9 mouse cellular contexts compared by ENCODE assay signal in genomic region chr12:89302011-89302410, GRCm38 (mm10).
A peak's percentile ranks its signal among the peaks of the same experiment; 100 is the strongest.
DNase-seq lines count a peak whose midpoint lies in the region; ATAC-seq and TF ChIP-seq lines count a peak whose summit lies in the region.
"Had no signal": no experiment of that assay in that cellular context is flagged by ENCODE, and none has a peak within 500 bp of the region (broad histone marks: within the 10 kb centered on the region; RNA-seq: fewer than 3 reads in every experiment).

No protein-coding gene starts in this region.

- no peaks in the 10 kb centered on the region for H3K9me3 ChIP-seq in kidney, embryonic 16.5 days (ENCODE audit: low read length)
- no peaks in the 10 kb centered on the region for H3K9me3 ChIP-seq in forebrain, embryonic 15.5 days
- H3K9me3 ChIP-seq in hindbrain, postnatal 0 days (ENCODE audit: low read length), result no peaks in the 10 kb centered on the region
- H3K9me3 ChIP-seq in midbrain, embryonic 16.5 days (replicated peaks; ENCODE audit: control insufficient read depth, low read length, poor library complexity, severe bottlenecking), result no peaks in the 10 kb centered on the region
- H3K9me3 ChIP-seq: neural tube, embryonic 12.5 days had no signal

- H3K36me3 ChIP-seq in kidney, embryonic 16.5 days (ENCODE audit: insufficient read depth, low read length), result no peaks in the 10 kb centered on the region
- H3K36me3 ChIP-seq in forebrain, embryonic 15.5 days, result no peaks in the 10 kb centered on the region
- H3K36me3 ChIP-seq in hindbrain, postnatal 0 days (ENCODE audit: insufficient read depth, low read length), result no peaks in the 10 kb centered on the region
- no peaks in the 10 kb centered on the region for H3K36me3 ChIP-seq in midbrain, embryonic 16.5 days (ENCODE audit: control insufficient read depth, insufficient read depth, low read length)
- H3K36me3 ChIP-seq: neural tube, embryonic 12.5 days had no signal

- H3K9ac ChIP-seq in kidney, embryonic 16.5 days (replicated peaks; ENCODE audit: low read length), result no peak overlapping the region
- H3K9ac ChIP-seq in forebrain, embryonic 15.5 days (replicated peaks), result no peak overlapping the region
- H3K9ac ChIP-seq in hindbrain, postnatal 0 days (replicated peaks; ENCODE audit: low read length), result no peak overlapping the region
- no peak overlapping the region for H3K9ac ChIP-seq in midbrain, embryonic 16.5 days (ENCODE audit: low read depth, low read length)
- H3K9ac ChIP-seq: neural tube, embryonic 12.5 days had no signal

- peak; percentile 21 for DNase-seq in kidney, adult 11 months
- DNase-seq in hindbrain, postnatal 0 days (ENCODE audit: low spot score), result peak; percentile 85
- peak; percentile 68 to 86 for DNase-seq in left cerebral cortex, postnatal 25 days (ENCODE audit: low spot score in 2 of 2)
- peak; percentile 31 for DNase-seq in thymus, postnatal 14 days

- H3K4me3 ChIP-seq in kidney, embryonic 16.5 days (ENCODE audit: low read length), result no peak overlapping the region
- no peak overlapping the region for H3K4me3 ChIP-seq in forebrain, embryonic 15.5 days
- H3K4me3 ChIP-seq in hindbrain, postnatal 0 days (ENCODE audit: low read length), result no peak overlapping the region
- no peak overlapping the region for H3K4me3 ChIP-seq in midbrain, embryonic 16.5 days (ENCODE audit: low read depth, low read length)
- H3K4me3 ChIP-seq: neural tube, embryonic 12.5 days had no signal

- ATAC-seq in kidney, embryonic 16.5 days (ENCODE audit: low FRiP score, low TSS enrichment), result no peak
- 0 out of 2 replicates have a peak, but pooled peaks have one; percentile 36 for ATAC-seq in cerebellum, adult (ENCODE audit: insufficient number of reproducible peaks, low FRiP score, low TSS enrichment)
- ATAC-seq in forebrain, embryonic 15.5 days (replicated peaks), result peak; percentile 53; the same call in 1 of the 2 replicates
- no peak for ATAC-seq in hindbrain, postnatal 0 days
- ATAC-seq in midbrain, embryonic 16.5 days, result 0 out of 2 replicates have a peak, but pooled peaks have one; percentile 45

- 48% methylated on average over 4 of the region's 4 CpGs for WGBS in kidney, embryonic 16.5 days
- 47% methylated on average over 4 of the region's 4 CpGs for WGBS in forebrain, embryonic 15.5 days
- 50% methylated on average over 4 of the region's 4 CpGs for WGBS in hindbrain, postnatal 0 days
- WGBS in midbrain, embryonic 16.5 days, result 44% methylated on average over 4 of the region's 4 CpGs

- intact Hi-C loops in left cerebral cortex, postnatal 25 days (cut with DNase I), result loop anchor here (10.0 kb wide), 2 partner anchors 177 to 307 kb away; no protein-coding TSS in a partner anchor

- H3K27me3 ChIP-seq in kidney, embryonic 16.5 days (ENCODE audit: insufficient read depth, low read length), result no peaks in the 10 kb centered on the region
- H3K27me3 ChIP-seq in forebrain, embryonic 15.5 days, result no peaks in the 10 kb centered on the region
- no peaks in the 10 kb centered on the region for H3K27me3 ChIP-seq in hindbrain, postnatal 0 days (ENCODE audit: insufficient read depth, low read length)
- H3K27me3 ChIP-seq in midbrain, embryonic 16.5 days (ENCODE audit: control insufficient read depth, insufficient read depth, low read depth, low read length), result no peaks in the 10 kb centered on the region
- H3K27me3 ChIP-seq: neural tube, embryonic 12.5 days had no signal

- no peak overlapping the region for H3K27ac ChIP-seq in kidney, embryonic 16.5 days (ENCODE audit: low read length)
- no peak overlapping the region for H3K27ac ChIP-seq in forebrain, embryonic 15.5 days (replicated peaks)
- H3K27ac ChIP-seq in hindbrain, postnatal 0 days, result no peak overlapping the region
- H3K27ac ChIP-seq in midbrain, embryonic 16.5 days (ENCODE audit: low read length), result no peak overlapping the region
- H3K27ac ChIP-seq: neural tube, embryonic 12.5 days had no signal

- peak; percentile 87 for TF ChIP-seq CTCF in hindbrain, postnatal 0 days (IDR thresholded peaks at IDR 0.05; ENCODE audit: low read depth)

- no peak overlapping the region for H3K4me2 ChIP-seq in kidney, embryonic 16.5 days (replicated peaks; ENCODE audit: low read depth, low read length)
- H3K4me2 ChIP-seq in forebrain, embryonic 15.5 days (replicated peaks), result no peak overlapping the region
- H3K4me2 ChIP-seq in hindbrain, postnatal 0 days (ENCODE audit: low read depth, low read length), result no peak overlapping the region
- H3K4me2 ChIP-seq in midbrain, embryonic 16.5 days (ENCODE audit: low read length), result no peak overlapping the region
- H3K4me2 ChIP-seq: neural tube, embryonic 12.5 days had no signal

- no peaks in the 10 kb centered on the region for H3K4me1 ChIP-seq in kidney, embryonic 16.5 days (ENCODE audit: insufficient read depth, low read length)
- H3K4me1 ChIP-seq in forebrain, embryonic 15.5 days, result no peaks in the 10 kb centered on the region
- no peaks in the 10 kb centered on the region for H3K4me1 ChIP-seq in hindbrain, postnatal 0 days (ENCODE audit: insufficient read depth, low read length)
- H3K4me1 ChIP-seq in midbrain, embryonic 16.5 days (ENCODE audit: control insufficient read depth, insufficient read depth, low read length), result no peaks in the 10 kb centered on the region
- H3K4me1 ChIP-seq: neural tube, embryonic 12.5 days had no signal

Comparison
In these comparisons a context has a peak if more than half of its experiments do, and no peak if none do; other contexts are left out.
1. DNase-seq: peak in every context shown above with its lines; median percentile 85 in hindbrain, postnatal 0 days; 77 in left cerebral cortex, postnatal 25 days; 31 in thymus, postnatal 14 days; 21 in kidney, adult 11 months.
2. ATAC-seq: peak in cerebellum, adult (single experiment), forebrain, embryonic 15.5 days (single experiment) and midbrain, embryonic 16.5 days (single experiment); none in kidney, embryonic 16.5 days (single experiment) and hindbrain, postnatal 0 days (single experiment).